Mouse (Mus musculus): Measurements from ENCODE around the gene Zfp867.

Gene Zfp867

GRCm38 (mm10) chr11:59458973-59459372, 13.3 kb downstream of the Zfp867 start:
- peak; percentile 55 to 72 for DNase-seq

GRCm38 (mm10) chr11:59456891-59457290, 15.4 kb downstream of the Zfp867 start:
- DNase-seq = no peak

- no peak for DNase-seq
Measured at GRCm38 (mm10) chr11:59456346-59456745, 15.9 kb downstream of the Zfp867 start.

- no peak for DNase-seq
Measured at GRCm38 (mm10) chr11:59451086-59451485, 21.2 kb downstream of the Zfp867 start, which contains the start of gene Snap47. Gene Snap47, minus strand, starts transcription at chr11:59451186.

- DNase-seq = no peak
Measured at GRCm38 (mm10) chr11:59450230-59450771, 22.0 kb downstream of the Zfp867 start.

- DNase-seq = peak; percentile 93 to 95
Measured at GRCm38 (mm10) chr11:59449741-59450229, 22.5 kb downstream of the Zfp867 start, which contains the start of gene Jmjd4. Gene Jmjd4, plus strand, starts transcription at chr11:59450045.

GRCm38 (mm10) chr11:59443102-59443501, 29.2 kb downstream of the Zfp867 start:
- no peak for DNase-seq

GRCm38 (mm10) chr11:59437954-59438353, 34.3 kb downstream of the Zfp867 start:
- no peak for DNase-seq

GRCm38 (mm10) chr11:59432261-59432660, 40.0 kb downstream of the Zfp867 start:
- DNase-seq = no peak

- DNase-seq = no peak
Measured at GRCm38 (mm10) chr11:59429959-59430358, 42.3 kb downstream of the Zfp867 start.

GRCm38 (mm10) chr11:59428057-59428660, 44.1 kb downstream of the Zfp867 start:
- DNase-seq = no peak

- DNase-seq = peak; percentile 38 to 60
Measured at GRCm38 (mm10) chr11:59425671-59426101, 46.6 kb downstream of the Zfp867 start.

GRCm38 (mm10) chr11:59423010-59423588, 49.2 kb downstream of the Zfp867 start:
- DNase-seq = peak; percentile 22 to 80

GRCm38 (mm10) chr11:59421967-59422366, 50.3 kb downstream of the Zfp867 start:
- peak; percentile 18 to 39 for DNase-seq

- DNase-seq = peak; percentile 23 to 35
Measured at GRCm38 (mm10) chr11:59421436-59421835, 50.8 kb downstream of the Zfp867 start.

GRCm38 (mm10) chr11:59418708-59419107, 53.6 kb downstream of the Zfp867 start:
- peak in 1 of 2 experiments; percentile 36 for DNase-seq

GRCm38 (mm10) chr11:59412999-59413863, 59.0 kb downstream of the Zfp867 start:
- peak in 1 of 2 experiments; percentile 17 for DNase-seq

GRCm38 (mm10) chr11:59412058-59412457, 60.2 kb downstream of the Zfp867 start:
- peak in 1 of 2 experiments; percentile 22 for DNase-seq
